Mouse (Mus musculus) bone marrow macrophage, adult 2 months (primary cell): ENCODE results near the gene Vps52.
"Not testable (repeated sequence)": the region's sequence is repeated elsewhere in the genome, so short reads cannot be mapped to it uniquely, and the experiment has no call there.

Source experiments
- CTCF ChIP-seq: IDR thresholded peaks from 2 replicates; pipeline ENCODE4 v1.5.1; 2012; ENCODE audit warnings: low read depth, mild to moderate bottlenecking, low read length, moderate library complexity
- POLR2A ChIP-seq: IDR thresholded peaks from 2 replicates; pipeline ENCODE4 v1.6.1; 2012; ENCODE audit warnings: mild to moderate bottlenecking, low read depth, low read length, borderline replicate concordance

GRCm38 (mm10) chr17:33997025-33997424 lies 41.4 kb downstream of the Vps52 start:
- not testable (repeated sequence) for TF ChIP-seq POLR2A, CTCF
